Mouse (Mus musculus) left cerebral cortex, postnatal 14 days (tissue): ENCODE data around the gene Gm5773. TPM values are rescaled to one million over a fixed set of nuclear protein-coding genes. Genes with fewer than 3 reads are reported as not detected.
"Not testable (repeated sequence)": the region's sequence is repeated elsewhere in the genome, so short reads cannot be mapped to it uniquely, and the experiment has no call there.

ENCODE experiments used
- DNase-seq, 2 experiments: peaks; one replicate each; pipeline ENCODE4 v3.0.0; 2021 to 2022; ENCODE audit warnings: low spot score in 2 of 2, mixed read lengths in 1 of 2
- intact Hi-C: fragments of 180-260 bp; cut with DNase I; formaldehyde crosslinking; loops from one replicate; pipeline ENCODE4 v1.15.1; 2025
- long read RNA-seq, 2 experiments: library from polyadenylated mRNA; stranded (forward); transcript quantifications; one replicate each; pipeline ENCODE4 v2.0.0; 2021
- total RNA-seq, 2 experiments: library from RNA; stranded (reverse); gene quantifications; 2 replicates each; pipeline ENCODE4 v1.2.3; 2021

The Gm5773 gene
- total RNA-seq = not detected
- long read RNA-seq, experiment 1 = 0 reads
- long read RNA-seq, experiment 2 = 0 reads

DNA sequence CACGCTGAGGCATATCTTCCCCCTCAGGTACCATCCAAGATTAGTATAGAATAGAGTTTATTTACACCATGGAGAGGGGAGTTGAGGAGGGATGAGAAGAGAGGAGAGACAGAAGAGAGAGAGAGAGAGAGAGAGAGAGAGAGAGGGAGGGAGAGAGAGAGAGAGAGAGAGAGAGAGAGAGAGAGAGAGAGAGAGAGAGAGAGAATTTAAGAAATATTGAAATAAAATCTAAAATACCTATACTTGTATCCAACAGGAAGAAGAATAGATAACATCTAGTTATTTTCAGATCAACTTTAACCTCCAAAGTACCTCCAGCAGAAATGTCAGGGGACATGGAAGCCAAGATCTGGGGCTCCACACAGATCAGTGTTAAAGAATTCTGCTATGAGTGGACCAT is at the start of gene Gm5773:
Gm5773 (plus strand) TSS at position 301 of the 400 bp plus-strand sequence.
- DNase-seq, intact Hi-C loops: not testable (repeated sequence)

DNA sequence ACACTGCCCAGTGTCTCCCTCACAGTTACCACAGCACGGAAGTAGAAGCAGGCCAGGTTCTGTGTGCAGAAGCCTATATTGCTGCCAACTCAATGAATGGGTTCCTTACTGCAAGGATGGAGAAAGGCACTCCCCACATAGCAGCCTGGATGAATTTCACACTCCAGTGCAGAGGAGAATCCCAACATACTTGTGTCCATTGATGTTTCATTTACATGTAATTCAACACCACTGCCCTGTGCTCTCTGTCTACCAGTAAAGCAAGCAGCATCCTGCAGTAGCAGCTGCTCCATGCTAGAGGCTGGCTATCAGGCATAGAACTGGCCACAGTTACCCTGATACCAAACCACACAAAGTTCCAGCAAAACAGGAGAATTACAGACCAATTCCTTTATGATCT is 27.3 kb upstream of the Gm5773 start:
- intact Hi-C loops, DNase-seq: not testable (repeated sequence)

DNA sequence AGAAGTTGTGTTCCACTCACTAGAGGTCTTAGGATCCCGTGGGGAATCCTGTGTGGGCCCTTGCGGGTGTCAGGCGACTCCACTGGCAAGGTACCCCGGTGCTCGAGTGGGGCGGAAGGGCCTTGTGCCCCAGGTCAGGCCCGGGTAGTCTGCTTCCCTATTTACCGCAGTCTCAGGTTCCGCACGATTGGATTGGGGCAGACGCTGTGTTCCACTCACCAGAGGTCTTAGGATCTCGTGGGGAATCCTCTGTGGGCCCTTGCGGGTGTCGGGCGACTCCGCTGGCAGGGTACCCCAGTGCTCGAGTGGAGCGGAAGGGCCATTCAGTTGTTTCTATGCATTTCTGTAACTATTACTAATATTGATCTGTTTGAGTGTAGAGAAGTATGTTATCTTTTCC is 18.8 kb upstream of the Gm5773 start:
- DNase-seq, intact Hi-C loops: not testable (repeated sequence)

DNA sequence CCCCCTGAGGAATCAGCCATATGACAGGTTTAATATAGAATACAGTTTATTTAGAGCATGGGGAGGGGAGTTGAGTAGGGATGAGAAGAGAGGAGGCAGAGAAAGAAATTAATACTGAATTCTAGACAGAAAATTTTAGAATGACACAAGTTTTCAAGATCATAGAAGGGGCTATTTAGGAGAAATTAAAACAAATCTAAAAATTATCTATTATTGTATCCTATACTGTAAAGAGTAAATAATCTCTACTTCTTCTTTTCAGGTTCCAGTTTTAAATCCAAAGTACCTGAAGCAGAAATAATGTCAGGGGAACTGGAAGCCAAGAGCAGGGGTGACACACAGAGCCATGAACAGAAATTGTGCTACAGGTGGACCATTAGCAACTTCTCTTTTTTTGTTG is 23.3 kb downstream of the Gm5773 start, which contains the start of gene Tdpoz4:
Tdpoz4 (plus strand) TSS at position 301 of the 400 bp plus-strand sequence.
- DNase-seq = not testable (repeated sequence)

DNA sequence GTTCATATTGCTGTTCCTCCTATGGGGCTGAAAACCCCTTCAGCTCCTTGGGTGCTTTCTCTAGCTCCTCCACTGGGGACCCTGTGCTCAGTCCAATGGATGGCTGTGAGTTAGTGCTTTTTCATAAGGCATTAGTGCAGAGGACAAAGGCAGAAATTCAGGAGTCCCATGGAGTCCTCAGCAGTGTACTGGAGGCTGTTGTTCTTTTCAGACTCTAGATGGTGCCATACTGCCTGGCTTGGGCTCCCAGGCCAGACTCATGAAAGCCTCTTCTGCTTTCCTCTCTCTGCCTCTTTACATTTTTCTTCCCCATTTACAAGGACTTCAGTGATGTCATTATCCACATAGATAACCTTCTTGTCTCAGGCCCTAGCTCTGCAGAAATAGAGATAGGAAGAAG is 40.5 kb downstream of the Gm5773 start:
- intact Hi-C loops = not testable (repeated sequence)

More for the DNA sequence above, 23.3 kb downstream of the Gm5773 start, which contains the start of gene Tdpoz4:
- intact Hi-C loops = not testable (repeated sequence)

More for the DNA sequence above, 40.5 kb downstream of the Gm5773 start:
- peak in 1 of 2 experiments; percentile 3 for DNase-seq

Other genes starting within 250 kb of the Gm5773 start
- gene S100a10, start 217.9 kb upstream of the Gm5773 start, total RNA-seq = 10 to 100 TPM; 35.8 to 37.2 TPM
- not detected for gene Tdpoz2, start 120.3 kb upstream of the Gm5773 start, total RNA-seq
- gene Tdpoz1, start 96.7 kb upstream of the Gm5773 start, total RNA-seq = not detected
- gene Gm37596, start 79.9 kb upstream of the Gm5773 start, total RNA-seq = not detected
- not detected for gene Tdpoz4, start 23.4 kb downstream of the Gm5773 start, total RNA-seq
- gene Tdpoz3, start 53.0 kb downstream of the Gm5773 start, total RNA-seq = not detected
- not detected for gene Gm9117, start 170.5 kb downstream of the Gm5773 start, total RNA-seq
- not detected for gene Tdpoz5, start 188.3 kb downstream of the Gm5773 start, total RNA-seq